Mouse (Mus musculus) c-Kit-negative CD71-positive TER-119-positive erythroid progenitor cells, embryonic 14.5 days (primary cell): Measurements from ENCODE around the gene Uqcr11.

Experiments
- DNase-seq: peaks from one replicate; pipeline ENCODE4 v3.0.0-alpha.2; 2013; ENCODE audit warnings: low read depth, low spot score

Gene Uqcr11

GRCm38 (mm10) chr10:80399191-80399972 lies 7.2 kb downstream of the Uqcr11 start, which contains the start of gene Mbd3:
Gene Mbd3, minus strand, starts transcription at chr10:80399550.
- DNase-seq, result peak; percentile 99

GRCm38 (mm10) chr10:80398719-80399190 lies 7.9 kb downstream of the Uqcr11 start:
- DNase-seq, result peak; percentile 97

GRCm38 (mm10) chr10:80398174-80398535 lies 8.5 kb downstream of the Uqcr11 start:
- no peak for DNase-seq

GRCm38 (mm10) chr10:80397524-80398173 lies 9.0 kb downstream of the Uqcr11 start:
- no peak for DNase-seq

GRCm38 (mm10) chr10:80396822-80397523 lies 9.7 kb downstream of the Uqcr11 start:
- no peak for DNase-seq

GRCm38 (mm10) chr10:80395025-80395627 lies 11.5 kb downstream of the Uqcr11 start:
- DNase-seq, result no peak

- no peak for DNase-seq
Measured at GRCm38 (mm10) chr10:80392687-80393086, 13.9 kb downstream of the Uqcr11 start.

GRCm38 (mm10) chr10:80390697-80391096 lies 15.9 kb downstream of the Uqcr11 start:
- no peak for DNase-seq

- no peak for DNase-seq
Measured at GRCm38 (mm10) chr10:80389185-80389708, 17.4 kb downstream of the Uqcr11 start.

- DNase-seq, result no peak
Measured at GRCm38 (mm10) chr10:80388731-80389130, 17.9 kb downstream of the Uqcr11 start.

GRCm38 (mm10) chr10:80387522-80387959 lies 19.1 kb downstream of the Uqcr11 start, which contains the start of gene Mex3d:
Gene Mex3d, minus strand, starts transcription at chr10:80387659.
- DNase-seq, result peak; percentile 58

- DNase-seq, result no peak
Measured at GRCm38 (mm10) chr10:80386735-80387471, 19.7 kb downstream of the Uqcr11 start.

GRCm38 (mm10) chr10:80385811-80386734 lies 20.6 kb downstream of the Uqcr11 start:
- no peak for DNase-seq

- no peak for DNase-seq
Measured at GRCm38 (mm10) chr10:80385310-80385709, 21.3 kb downstream of the Uqcr11 start.

- DNase-seq, result no peak
Measured at GRCm38 (mm10) chr10:80384709-80385108, 21.9 kb downstream of the Uqcr11 start.

GRCm38 (mm10) chr10:80384115-80384639 lies 22.5 kb downstream of the Uqcr11 start:
- DNase-seq, result no peak

GRCm38 (mm10) chr10:80383431-80383830 lies 23.2 kb downstream of the Uqcr11 start:
- no peak for DNase-seq

- DNase-seq, result no peak
Measured at GRCm38 (mm10) chr10:80382641-80383365, 23.8 kb downstream of the Uqcr11 start.

- DNase-seq, result no peak
Measured at GRCm38 (mm10) chr10:80377716-80378115, 28.9 kb downstream of the Uqcr11 start.
